Mouse (Mus musculus) megakaryocyte, embryonic 14.5 days (primary cell): ENCODE measurements around the gene Pih1d1. TPM values are rescaled to one million over a fixed set of nuclear protein-coding genes. Genes with fewer than 3 reads are reported as not detected.

ENCODE experiments used
- H3K27me3 ChIP-seq: replicated peaks from 2 replicates; pipeline ENCODE3; 2012; ENCODE audit warnings: inconsistent platforms
- H3K36me3 ChIP-seq: replicated peaks from 2 replicates; pipeline ENCODE3; 2012; ENCODE audit warnings: low read length, inconsistent platforms, mixed read lengths
- H3K4me1 ChIP-seq: 2 replicates; pipeline ENCODE4 v1.6.1; 2012; ENCODE audit warnings: inconsistent platforms
- H3K4me3 ChIP-seq: replicated peaks from 2 replicates; pipeline ENCODE3; 2012; ENCODE audit warnings: moderate library complexity, mild to moderate bottlenecking, inconsistent platforms
- H3K9me3 ChIP-seq: 2 replicates; pipeline ENCODE4 v1.6.1; 2012; ENCODE audit warnings: inconsistent platforms
- FLI1 ChIP-seq: IDR thresholded peaks from 2 replicates; pipeline ENCODE4 v1.6.1; 2012; ENCODE audit warnings: low read length, inconsistent platforms, mixed read lengths
- GATA1 ChIP-seq: IDR thresholded peaks from 3 replicates; pipeline ENCODE4 v1.6.1; 2012; ENCODE audit warnings: mixed read lengths, low read length, inconsistent platforms, borderline replicate concordance
- polyA plus RNA-seq: library from polyadenylated mRNA; stranded (reverse); fragments of >175 nt; gene quantifications from 2 replicates; pipeline ENCODE4 v1.2.3, GENCODE M21; 2012; ENCODE audit warnings: low replicate concordance; ENCODE audit not compliant: insufficient read depth

Pih1d1 gene
- polyA plus RNA-seq, 1 experiment, result 64.9 TPM

GRCm38 (mm10) chr7:45190186-45190585, 36.1 kb downstream of the Pih1d1 start:
- H3K36me3 ChIP-seq, result no peaks in the 10 kb centered on the region
- H3K4me1 ChIP-seq, result peaks cover 49% of the 10 kb centered on the region
- H3K4me3 ChIP-seq, result no peak overlapping the region
- TF ChIP-seq FLI1, result no peak
- TF ChIP-seq GATA1, result no peak
- no peaks in the 10 kb centered on the region for H3K9me3 ChIP-seq
- H3K27me3 ChIP-seq, result peaks cover 96% of the 10 kb centered on the region

GRCm38 (mm10) chr7:45191161-45191560, 37.1 kb downstream of the Pih1d1 start:
- H3K27me3 ChIP-seq, result peaks cover 96% of the 10 kb centered on the region
- no peaks in the 10 kb centered on the region for H3K36me3 ChIP-seq
- peaks cover 57% of the 10 kb centered on the region for H3K4me1 ChIP-seq
- no peak overlapping the region for H3K4me3 ChIP-seq
- TF ChIP-seq GATA1 (no peak), FLI1 (no peak)
- H3K9me3 ChIP-seq, result no peaks in the 10 kb centered on the region

- Histone ChIP-seq H3K36me3 (no peaks in the 10 kb centered on the region), H3K4me1 (peaks cover 58% of the 10 kb centered on the region), H3K27me3 (peaks cover 96% of the 10 kb centered on the region), H3K4me3 (no peak overlapping the region), H3K9me3 (no peaks in the 10 kb centered on the region)
- no peak for TF ChIP-seq FLI1
Observed at GRCm38 (mm10) chr7:45191803-45192363, 37.8 kb downstream of the Pih1d1 start.

- H3K36me3 ChIP-seq, result no peaks in the 10 kb centered on the region
- H3K4me1 ChIP-seq, result peaks cover 62% of the 10 kb centered on the region
- peaks cover 97% of the 10 kb centered on the region for H3K27me3 ChIP-seq
- no peak for TF ChIP-seq FLI1
- TF ChIP-seq GATA1, result no peak
- H3K9me3 ChIP-seq, result no peaks in the 10 kb centered on the region
- no peak overlapping the region for H3K4me3 ChIP-seq
Observed at GRCm38 (mm10) chr7:45192585-45193310, 38.6 kb downstream of the Pih1d1 start.

- TF ChIP-seq FLI1 (no peak), GATA1 (no peak)
- peaks cover 93% of the 10 kb centered on the region for H3K27me3 ChIP-seq
Observed at GRCm38 (mm10) chr7:45193406-45193805, 39.3 kb downstream of the Pih1d1 start.

GRCm38 (mm10) chr7:45193871-45194785, 40.0 kb downstream of the Pih1d1 start:
- no peaks in the 10 kb centered on the region for H3K9me3 ChIP-seq
- no peak for TF ChIP-seq GATA1
- no peak for TF ChIP-seq FLI1
- H3K27me3 ChIP-seq, result peaks cover 92% of the 10 kb centered on the region
- no peaks in the 10 kb centered on the region for H3K36me3 ChIP-seq
- H3K4me3 ChIP-seq, result no peak overlapping the region
- H3K4me1 ChIP-seq, result peaks cover 70% of the 10 kb centered on the region

More at GRCm38 (mm10) chr7:45193406-45193805, 39.3 kb downstream of the Pih1d1 start:
- no peak overlapping the region for H3K4me3 ChIP-seq
- no peaks in the 10 kb centered on the region for H3K9me3 ChIP-seq
- H3K36me3 ChIP-seq, result no peaks in the 10 kb centered on the region
- peaks cover 69% of the 10 kb centered on the region for H3K4me1 ChIP-seq

GRCm38 (mm10) chr7:45195341-45196175, 41.5 kb downstream of the Pih1d1 start:
- peaks cover 91% of the 10 kb centered on the region for H3K27me3 ChIP-seq
- TF ChIP-seq GATA1 (no peak), FLI1 (no peak)
- no peaks in the 10 kb centered on the region for H3K36me3 ChIP-seq
- no peak overlapping the region for H3K4me3 ChIP-seq
- H3K9me3 ChIP-seq, result no peaks in the 10 kb centered on the region
- peaks cover 62% of the 10 kb centered on the region for H3K4me1 ChIP-seq

GRCm38 (mm10) chr7:45196176-45196535, 42.1 kb downstream of the Pih1d1 start:
- Histone ChIP-seq H3K4me1 (peaks cover 59% of the 10 kb centered on the region), H3K4me3 (no peak overlapping the region), H3K27me3 (peaks cover 91% of the 10 kb centered on the region), H3K9me3 (no peaks in the 10 kb centered on the region), H3K36me3 (no peaks in the 10 kb centered on the region)
- no peak for TF ChIP-seq FLI1
- TF ChIP-seq GATA1, result no peak

GRCm38 (mm10) chr7:45196994-45197393, 42.9 kb downstream of the Pih1d1 start:
- Histone ChIP-seq H3K27me3 (peaks cover 87% of the 10 kb centered on the region), H3K9me3 (no peaks in the 10 kb centered on the region), H3K4me3 (peak overlapping the region; percentile 74), H3K36me3 (no peaks in the 10 kb centered on the region), H3K4me1 (peaks cover 53% of the 10 kb centered on the region)
- TF ChIP-seq GATA1, result no peak
- no peak for TF ChIP-seq FLI1
